Mouse (Mus musculus) cerebellum, adult 2 months (tissue): ENCODE measurements at regions not wholly inside any gene's neighbourhood (a gene's known extent, or its start where the extent isn't known, plus 50 kb on each side); places are given as distances from the start of the nearest gene placed in this dataset.

Experiments used
- CTCF ChIP-seq: fragments of 200-500 bp; IDR thresholded peaks from 2 replicates; pipeline ENCODE4 v1.5.1; 2011; ENCODE audit warnings: low read depth, mild to moderate bottlenecking, control low read depth, low read length, moderate library complexity, borderline replicate concordance; ENCODE audit not compliant: insufficient read depth
- POLR2A ChIP-seq: fragments of 200-500 bp; IDR thresholded peaks from 2 replicates; pipeline ENCODE4 v1.6.1; 2011; ENCODE audit warnings: low read length, control low read depth, borderline replicate concordance; ENCODE audit not compliant: insufficient read depth

DNA sequence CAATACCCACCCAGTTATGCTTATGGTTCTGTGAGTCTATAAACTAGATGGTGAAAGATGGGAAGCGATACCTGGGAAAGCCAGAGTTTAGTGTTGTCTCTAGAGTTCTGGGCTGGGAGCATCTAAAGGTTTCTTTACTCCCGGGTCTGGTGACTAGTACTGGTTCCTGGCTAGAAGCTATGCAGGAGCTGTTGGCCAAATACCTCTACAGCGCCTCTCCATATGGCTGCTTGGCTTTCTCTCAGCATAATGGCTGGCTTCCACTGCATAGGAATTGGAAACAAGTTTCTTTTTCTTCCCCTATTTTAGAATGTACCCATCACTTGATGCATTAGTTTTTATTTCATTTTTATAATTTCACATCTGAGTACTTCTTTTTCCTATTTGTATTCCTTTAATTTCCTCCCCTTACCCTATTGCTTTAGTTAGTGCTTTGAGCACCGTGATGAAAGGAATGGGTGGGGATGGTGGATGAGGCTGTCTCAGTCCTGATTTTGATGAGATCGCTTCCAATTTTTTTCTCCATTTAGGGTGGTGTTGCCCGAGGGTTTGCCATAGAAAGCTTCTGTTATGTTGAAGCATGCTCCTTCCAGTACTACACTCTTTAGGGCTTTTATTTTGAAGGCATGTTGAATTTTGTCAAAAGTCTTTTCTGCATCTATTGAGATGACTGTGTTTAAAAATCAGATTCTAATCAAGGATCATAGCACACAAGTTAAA is 71.5 kb upstream of the Fmo9 start:
- TF ChIP-seq CTCF (no peak), POLR2A (no peak)
